Comparison of ENCODE assay signal across 18 mouse cellular contexts in the genomic region with DNA sequence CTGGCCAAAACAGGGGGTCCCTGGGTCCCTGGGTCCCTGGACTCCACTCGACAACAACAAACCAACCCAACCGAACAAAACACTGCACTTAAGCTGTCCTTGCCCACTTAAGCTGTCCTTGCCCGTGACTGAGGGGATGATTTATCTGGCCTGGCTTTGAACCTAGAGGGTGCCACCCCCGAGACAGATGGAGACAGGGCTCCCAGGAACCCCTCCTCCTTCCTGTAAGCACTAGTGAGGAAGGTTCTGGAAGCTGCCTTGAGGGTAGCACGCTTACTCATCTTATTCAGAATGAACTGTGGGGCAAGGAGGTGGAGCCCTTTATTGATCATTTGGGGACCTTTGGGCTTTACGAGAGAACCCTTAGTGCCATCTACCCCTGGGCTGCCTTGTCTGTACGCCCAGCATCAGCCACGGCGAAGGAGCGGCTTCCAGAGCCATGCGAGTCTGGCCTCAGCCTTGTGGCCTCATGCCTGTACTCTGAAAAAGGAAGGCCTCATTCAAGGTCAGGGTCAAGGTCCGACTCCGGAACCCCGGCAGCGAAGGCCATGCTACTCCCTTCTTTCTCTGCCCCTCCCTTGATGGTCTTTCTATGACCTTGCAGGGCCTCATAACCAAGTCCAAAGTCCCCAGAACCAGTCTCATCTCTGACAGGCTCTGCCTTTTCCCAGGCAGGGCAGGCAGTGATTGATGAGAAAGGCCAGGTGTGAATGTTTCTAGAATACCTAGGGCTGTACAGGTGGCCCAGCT. TPM values are rescaled to one million over a fixed set of nuclear protein-coding genes. Genes with fewer than 3 reads are reported as not detected.
DNase-seq lines count a peak whose midpoint lies in the region; ATAC-seq and TF ChIP-seq lines count a peak whose summit lies in the region.
"Had no signal": no experiment of that assay in that cellular context is flagged by ENCODE, and none has a peak within 500 bp of the region (broad histone marks: within the 10 kb centered on the region; RNA-seq: fewer than 3 reads in every experiment).

No protein-coding gene starts in this region.

- no peak overlapping the region for H3K27ac ChIP-seq in liver, adult 2 months (replicated peaks; ENCODE audit: insufficient read depth, low read depth, low read length)
- H3K27ac ChIP-seq in intestine, embryonic 15.5 days, result peak overlapping the region; percentile 72
- no peak overlapping the region for H3K27ac ChIP-seq in neural tube, embryonic 15.5 days (replicated peaks)
- H3K27ac ChIP-seq: heart, adult 2 months; midbrain, embryonic 12.5 days had no signal

- no peaks in the 10 kb centered on the region for H3K36me3 ChIP-seq in liver, adult 2 months (ENCODE audit: control insufficient read depth, insufficient read depth, low read length)
- no peaks in the 10 kb centered on the region for H3K36me3 ChIP-seq in intestine, embryonic 15.5 days
- H3K36me3 ChIP-seq in neural tube, embryonic 15.5 days, result no peaks in the 10 kb centered on the region
- H3K36me3 ChIP-seq: midbrain, embryonic 12.5 days had no signal

- TF ChIP-seq POLR2A in liver, adult 2 months (IDR thresholded peaks at IDR 0.05; ENCODE audit: extremely low read depth, insufficient read depth, low read length), result no peak

- no peak for TF ChIP-seq CTCF in liver, adult 2 months (IDR thresholded peaks at IDR 0.05; ENCODE audit: low read depth, low read length)

- H3K4me1 ChIP-seq in liver, adult 2 months (ENCODE audit: control insufficient read depth, insufficient read depth, low read length), result peaks cover 2% of the 10 kb centered on the region
- H3K4me1 ChIP-seq in intestine, embryonic 15.5 days (replicated peaks), result peaks cover 22% of the 10 kb centered on the region
- peaks cover 15% of the 10 kb centered on the region for H3K4me1 ChIP-seq in neural tube, embryonic 15.5 days

- no peak overlapping the region for H3K9ac ChIP-seq in liver, adult 2 months (ENCODE audit: low read depth, low read length)
- H3K9ac ChIP-seq in intestine, embryonic 15.5 days, result no peak overlapping the region
- H3K9ac ChIP-seq in neural tube, embryonic 15.5 days (replicated peaks), result no peak overlapping the region
- H3K9ac ChIP-seq: midbrain, embryonic 12.5 days had no signal

- peak; percentile 15 for DNase-seq in liver, adult 2 months (ENCODE audit: extremely low read depth, low read depth, low spot score)
- DNase-seq in liver, result no peak
- DNase-seq in adrenal gland, adult 8-10 months, result peak; percentile 91
- peak; percentile 64 for DNase-seq in testis, postnatal 10 days (ENCODE audit: low spot score)
- no peak for DNase-seq in retina, embryonic 14.5 days (ENCODE audit: low spot score)
- DNase-seq: cerebellum, adult 8-10 months; gastrocnemius, postnatal 10 days; heart, adult 2 months; heart, postnatal 14 days; layer of hippocampus, adult 9-11 months; lung, adult 18-20 months; lung, postnatal 36 days; right cerebral cortex, postnatal 25 days had no signal

- ATAC-seq in intestine, embryonic 15.5 days, result peak; percentile 86
- ATAC-seq in neural tube, embryonic 15.5 days (ENCODE audit: low FRiP score), result no peak
- ATAC-seq: forebrain, embryonic 16.5 days; hindbrain, embryonic 16.5 days had no signal

- H3K79me2 ChIP-seq in liver, adult 2 months (ENCODE audit: control insufficient read depth, insufficient read depth, low read length), result no peaks in the 10 kb centered on the region

- 52% methylated on average over 15 of the region's 15 CpGs for WGBS in liver, adult 2 months
- 60% methylated on average over 15 of the region's 15 CpGs for WGBS in intestine, embryonic 15.5 days
- WGBS in neural tube, embryonic 15.5 days, result 72% methylated on average over 15 of the region's 15 CpGs

- no peak overlapping the region for H3K4me3 ChIP-seq in liver, adult 2 months (ENCODE audit: insufficient read depth, low read depth, low read length)
- no peak overlapping the region for H3K4me3 ChIP-seq in intestine, embryonic 15.5 days (replicated peaks)
- H3K4me3 ChIP-seq in neural tube, embryonic 15.5 days (replicated peaks), result no peak overlapping the region
- H3K4me3 ChIP-seq: heart, adult 2 months; midbrain, embryonic 12.5 days had no signal

- no peaks in the 10 kb centered on the region for H3K27me3 ChIP-seq in liver, adult 2 months (ENCODE audit: control insufficient read depth, insufficient read depth, low read length)
- no peaks in the 10 kb centered on the region for H3K27me3 ChIP-seq in intestine, embryonic 15.5 days (replicated peaks)
- H3K27me3 ChIP-seq in neural tube, embryonic 15.5 days (replicated peaks), result no peaks in the 10 kb centered on the region

- no peak overlapping the region for H3K4me2 ChIP-seq in intestine, embryonic 15.5 days (replicated peaks)
- no peak overlapping the region for H3K4me2 ChIP-seq in neural tube, embryonic 15.5 days
- H3K4me2 ChIP-seq: midbrain, embryonic 12.5 days had no signal

- no peaks in the 10 kb centered on the region for H3K9me3 ChIP-seq in intestine, embryonic 15.5 days
- no peaks in the 10 kb centered on the region for H3K9me3 ChIP-seq in neural tube, embryonic 15.5 days (replicated peaks)
- H3K9me3 ChIP-seq: midbrain, embryonic 12.5 days had no signal

RNA-seq across cellular contexts. Expression of gene Ttyh3, which starts 5.4 kb away (rescaled TPM):
- 1.9 and 2.7 TPM in 2 replicates for total RNA-seq in liver, adult 2 months (2014; rRNA removed)
- 7.1 and 8.6 TPM in 2 replicates for polyA plus RNA-seq in liver, adult 2 months (2012; rRNA removed)
- total RNA-seq in adrenal gland, adult 8-10 months (2022), result 100 to 1,000 TPM in 1 of 4 experiments, 10 to 100 TPM in 3; 49.8 to 100 (median 77.4) TPM
- polyA plus RNA-seq in intestine, embryonic 15.5 days (2015; fragmentation: Nextera tagmentation; extraction: Ambion mirVana), result 34.5 and 34.7 TPM in 2 replicates
- polyA plus RNA-seq in neural tube, embryonic 15.5 days (2015; fragmentation: Nextera tagmentation; extraction: Ambion mirVana), result 58.8 and 63.9 TPM in 2 replicates

RNA-seq across cellular contexts. Expression of gene Lfng, which starts 47.2 kb away (rescaled TPM):
- 4.2 and 5.5 TPM in 2 replicates for total RNA-seq in liver, adult 2 months (2014; rRNA removed)
- 9.2 and 9.5 TPM in 2 replicates for polyA plus RNA-seq in liver, adult 2 months (2012; rRNA removed)
- total RNA-seq in adrenal gland, adult 8-10 months (2022), result 10 to 100 TPM; 11.6 to 18.9 (median 17.2) TPM
- 14.8 and 16.0 TPM in 2 replicates for polyA plus RNA-seq in intestine, embryonic 15.5 days (2015; fragmentation: Nextera tagmentation; extraction: Ambion mirVana)
- polyA plus RNA-seq in neural tube, embryonic 15.5 days (2015; fragmentation: Nextera tagmentation; extraction: Ambion mirVana), result 16.7 and 19.4 TPM in 2 replicates

RNA-seq across cellular contexts. Expression of gene Iqce, which starts 47.9 kb away (rescaled TPM):
- 2.3 and 2.4 TPM in 2 replicates for total RNA-seq in liver, adult 2 months (2014; rRNA removed)
- polyA plus RNA-seq in liver, adult 2 months (2012; rRNA removed), result 3.8 and 5.5 TPM in 2 replicates
- 10 to 100 TPM; 21.0 to 45.5 (median 36.7) TPM for total RNA-seq in adrenal gland, adult 8-10 months (2022)
- polyA plus RNA-seq in intestine, embryonic 15.5 days (2015; fragmentation: Nextera tagmentation; extraction: Ambion mirVana), result 18.8 and 19.4 TPM in 2 replicates
- 25.5 and 26.2 TPM in 2 replicates for polyA plus RNA-seq in neural tube, embryonic 15.5 days (2015; fragmentation: Nextera tagmentation; extraction: Ambion mirVana)

RNA-seq across cellular contexts. Expression of gene Brat1, which starts 50.5 kb away (rescaled TPM):
- 5.5 and 6.1 TPM in 2 replicates for total RNA-seq in liver, adult 2 months (2014; rRNA removed)
- 13.3 and 14.4 TPM in 2 replicates for polyA plus RNA-seq in liver, adult 2 months (2012; rRNA removed)
- total RNA-seq in adrenal gland, adult 8-10 months (2022), result 10 to 100 TPM; 22.0 to 24.8 (median 22.9) TPM
- 18.9 and 20.3 TPM in 2 replicates for polyA plus RNA-seq in intestine, embryonic 15.5 days (2015; fragmentation: Nextera tagmentation; extraction: Ambion mirVana)
- polyA plus RNA-seq in neural tube, embryonic 15.5 days (2015; fragmentation: Nextera tagmentation; extraction: Ambion mirVana), result 25.9 and 26.9 TPM in 2 replicates

Comparison
In these comparisons a context has a peak if more than half of its experiments do, and no peak if none do; other contexts are left out.
1. DNase-seq: peak in liver, adult 2 months (single experiment), adrenal gland, adult 8-10 months (single experiment) and testis, postnatal 10 days (single experiment); none in liver (single experiment) and retina, embryonic 14.5 days (single experiment).